Mouse (Mus musculus) megakaryocyte, embryonic 14.5 days (primary cell): ENCODE results near the gene Carf. TPM values are rescaled to one million over a fixed set of nuclear protein-coding genes. Genes with fewer than 3 reads are reported as not detected.
A peak's percentile ranks its signal among the peaks of the same experiment; 100 is the strongest.

Source experiments
- H3K27me3 ChIP-seq: replicated peaks from 2 replicates; pipeline ENCODE3; 2012; ENCODE audit warnings: inconsistent platforms
- H3K36me3 ChIP-seq: replicated peaks from 2 replicates; pipeline ENCODE3; 2012; ENCODE audit warnings: low read length, inconsistent platforms, mixed read lengths
- H3K4me1 ChIP-seq: 2 replicates; pipeline ENCODE4 v1.6.1; 2012; ENCODE audit warnings: inconsistent platforms
- H3K4me3 ChIP-seq: replicated peaks from 2 replicates; pipeline ENCODE3; 2012; ENCODE audit warnings: moderate library complexity, mild to moderate bottlenecking, inconsistent platforms
- H3K9me3 ChIP-seq: 2 replicates; pipeline ENCODE4 v1.6.1; 2012; ENCODE audit warnings: inconsistent platforms
- FLI1 ChIP-seq: IDR thresholded peaks from 2 replicates; pipeline ENCODE4 v1.6.1; 2012; ENCODE audit warnings: low read length, inconsistent platforms, mixed read lengths
- GATA1 ChIP-seq: IDR thresholded peaks from 3 replicates; pipeline ENCODE4 v1.6.1; 2012; ENCODE audit warnings: mixed read lengths, low read length, inconsistent platforms, borderline replicate concordance
- polyA plus RNA-seq: library from polyadenylated mRNA; stranded (reverse); fragments of >175 nt; gene quantifications from 2 replicates; pipeline ENCODE4 v1.2.3, GENCODE M21; 2012; ENCODE audit warnings: low replicate concordance; ENCODE audit not compliant: insufficient read depth

The Carf gene
- polyA plus RNA-seq, 1 experiment: not detected

DNA sequence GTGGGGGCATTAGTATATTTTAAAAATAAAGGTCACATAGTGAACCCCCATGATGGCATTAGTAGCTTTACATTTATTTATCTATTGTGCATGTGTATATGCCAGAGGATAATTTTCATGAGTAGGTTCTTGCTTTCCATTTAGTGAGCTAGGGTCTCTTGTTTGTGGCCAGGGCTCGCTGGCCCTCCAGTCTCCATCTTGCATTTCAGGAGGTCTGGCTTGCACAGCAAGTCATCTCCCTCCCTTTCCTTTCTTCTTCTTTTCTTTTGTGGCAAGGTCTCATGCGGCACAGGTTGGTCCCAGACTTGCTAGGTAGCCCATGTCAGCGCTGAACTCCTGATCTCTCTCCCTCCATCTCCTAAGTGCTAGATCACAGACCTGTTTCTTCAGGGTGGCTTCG is 81.3 kb downstream of the Carf start:
- peak overlapping the region; percentile 99 for H3K4me3 ChIP-seq
- H3K36me3 ChIP-seq: no peaks in the 10 kb centered on the region
- no peaks in the 10 kb centered on the region for H3K9me3 ChIP-seq
- no peaks in the 10 kb centered on the region for H3K27me3 ChIP-seq
- peaks cover 11% of the 10 kb centered on the region for H3K4me1 ChIP-seq
- TF ChIP-seq FLI1 (no peak), GATA1 (no peak)

DNA sequence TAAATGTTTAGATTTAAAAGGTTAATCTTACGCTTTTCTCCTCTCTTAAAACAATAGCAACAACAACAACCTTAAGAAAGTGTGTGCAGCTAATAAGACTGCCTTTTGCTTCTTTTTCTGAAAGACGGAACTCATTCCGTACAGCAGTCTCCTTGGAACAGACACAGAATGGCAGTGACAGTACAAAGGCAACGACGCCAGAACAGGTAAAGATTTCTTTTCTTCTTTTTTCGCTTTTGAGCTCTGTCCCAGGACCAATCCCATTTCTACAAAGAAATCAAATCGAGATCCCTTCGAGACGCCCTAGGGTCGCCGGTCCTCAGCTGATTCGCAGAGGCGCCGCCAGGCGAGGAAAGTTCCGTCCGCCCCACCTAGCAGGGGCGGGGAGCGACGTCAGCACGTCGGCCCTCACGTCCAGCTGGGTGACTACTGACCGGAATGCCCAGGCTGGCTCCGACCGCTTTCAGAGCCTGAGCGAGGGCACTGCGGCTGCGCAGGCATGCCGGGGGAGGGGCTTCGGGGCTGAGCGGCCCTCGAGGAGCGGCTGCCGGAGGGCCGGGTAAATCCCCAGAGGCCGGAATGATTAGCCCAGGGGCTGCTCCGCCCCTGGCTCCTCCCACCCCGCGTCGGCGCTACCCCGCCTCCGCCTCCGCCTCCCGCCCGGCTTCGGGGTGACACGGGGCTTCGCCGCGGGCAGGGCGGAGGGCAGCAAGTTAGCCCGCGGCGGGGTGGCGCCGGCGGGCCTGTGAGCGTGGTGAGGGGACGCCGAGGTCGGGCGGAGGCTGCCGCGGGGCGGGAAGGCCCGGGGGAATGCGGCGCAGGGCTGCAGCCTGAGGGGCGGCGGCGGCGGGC is 82.1 kb downstream of the Carf start, which contains the start of gene Nbeal1:
Nbeal1 (plus strand) TSS at position 668 of the 852 bp plus-strand sequence.
- H3K4me3 ChIP-seq: peak within 1 kb of the TSS; percentile 99
- no peak for TF ChIP-seq FLI1
- TF ChIP-seq GATA1: no peak
- H3K36me3 ChIP-seq: no peaks in the 10 kb centered on the region

GRCm38 (mm10) chr1:60180784-60181221 is 82.8 kb downstream of the Carf start:
- Histone ChIP-seq H3K9me3 (no peaks in the 10 kb centered on the region), H3K4me1 (peaks cover 11% of the 10 kb centered on the region), H3K27me3 (no peaks in the 10 kb centered on the region), H3K4me3 (peak overlapping the region; percentile 99), H3K36me3 (no peaks in the 10 kb centered on the region)
- no peak for TF ChIP-seq FLI1
- no peak for TF ChIP-seq GATA1

More for the DNA sequence above, 82.1 kb downstream of the Carf start, which contains the start of gene Nbeal1:
- Histone ChIP-seq H3K27me3 (no peaks in the 10 kb centered on the region), H3K9me3 (no peaks in the 10 kb centered on the region), H3K4me1 (peaks cover 11% of the 10 kb centered on the region)

GRCm38 (mm10) chr1:60188454-60188853 is 90.4 kb downstream of the Carf start:
- Histone ChIP-seq H3K36me3 (peaks cover 2% of the 10 kb centered on the region), H3K27me3 (no peaks in the 10 kb centered on the region), H3K4me3 (no peak overlapping the region), H3K9me3 (no peaks in the 10 kb centered on the region), H3K4me1 (no peaks in the 10 kb centered on the region)
- TF ChIP-seq FLI1: no peak
- TF ChIP-seq GATA1: no peak

- TF ChIP-seq GATA1 (no peak), FLI1 (no peak)
- peaks cover 40% of the 10 kb centered on the region for H3K36me3 ChIP-seq
- no peaks in the 10 kb centered on the region for H3K4me1 ChIP-seq
- no peaks in the 10 kb centered on the region for H3K27me3 ChIP-seq
- no peak overlapping the region for H3K4me3 ChIP-seq
- no peaks in the 10 kb centered on the region for H3K9me3 ChIP-seq
Measured at GRCm38 (mm10) chr1:60196813-60197212, 98.8 kb downstream of the Carf start.

GRCm38 (mm10) chr1:60199006-60199405 is 101.0 kb downstream of the Carf start:
- no peaks in the 10 kb centered on the region for H3K4me1 ChIP-seq
- no peak for TF ChIP-seq FLI1
- H3K27me3 ChIP-seq: no peaks in the 10 kb centered on the region
- no peak overlapping the region for H3K4me3 ChIP-seq
- H3K36me3 ChIP-seq: peaks cover 60% of the 10 kb centered on the region
- H3K9me3 ChIP-seq: no peaks in the 10 kb centered on the region; the same call in 1 of the 2 replicates

Other genes with a start within 250 kb of the Carf start
- 4.0 and 4.5 TPM in 2 replicates for gene Fam117b, start 185.2 kb upstream of the Carf start, polyA plus RNA-seq
- 0.44 TPM in 1 of 2 replicates, not detected in the other for gene Ica1l, start 55.1 kb upstream of the Carf start, polyA plus RNA-seq
- gene Wdr12, start 398 bp downstream of the Carf start, polyA plus RNA-seq: 0.83 TPM in 1 of 2 replicates, not detected in the other
- gene Nbeal1, start 82.4 kb downstream of the Carf start, polyA plus RNA-seq: under 0.01 TPM in 1 of 2 replicates, not detected in the other
- 6.8 TPM in 1 of 2 replicates, not detected in the other for gene Cyp20a1, start 245.1 kb downstream of the Carf start, polyA plus RNA-seq